Mouse (Mus musculus) cerebellum, adult 2 months (tissue): ENCODE measurements around the gene Tmprss9.

Experiments used
- CTCF ChIP-seq: fragments of 200-500 bp; IDR thresholded peaks from 2 replicates; pipeline ENCODE4 v1.5.1; 2011; ENCODE audit warnings: low read depth, mild to moderate bottlenecking, control low read depth, low read length, moderate library complexity, borderline replicate concordance; ENCODE audit not compliant: insufficient read depth
- POLR2A ChIP-seq: fragments of 200-500 bp; IDR thresholded peaks from 2 replicates; pipeline ENCODE4 v1.6.1; 2011; ENCODE audit warnings: low read length, control low read depth, borderline replicate concordance; ENCODE audit not compliant: insufficient read depth

GRCm38 (mm10) chr10:80843087-80843930, 28.3 kb upstream of the Tmprss9 start:
- TF ChIP-seq CTCF (no peak), POLR2A (no peak)
